Mouse (Mus musculus) limb, embryonic 10.5 days (tissue): Measurements from ENCODE around the gene Trim6. TPM values are rescaled to one million over a fixed set of nuclear protein-coding genes. Genes with fewer than 3 reads are reported as not detected.

Experiments
- DNase-seq: peaks from one replicate; pipeline ENCODE4 v3.0.0-alpha.2; 2017; ENCODE audit warnings: low spot score
- H3K27ac ChIP-seq: fragments of 300-500 bp; sonication (generic); 2 replicates; pipeline ENCODE4 v1.5.1; 2016; ENCODE audit warnings: mild to moderate bottlenecking
- H3K27me3 ChIP-seq: fragments of 300-500 bp; sonication (generic); 2 replicates; pipeline ENCODE4 v1.6.1; 2016; ENCODE audit warnings: low read depth, mild to moderate bottlenecking; ENCODE audit not compliant: poor library complexity, severe bottlenecking
- H3K36me3 ChIP-seq: fragments of 300-500 bp; sonication (generic); 2 replicates; pipeline ENCODE4 v1.6.1; 2016; ENCODE audit warnings: mild to moderate bottlenecking, moderate library complexity
- H3K4me1 ChIP-seq: fragments of 300-500 bp; sonication (generic); 2 replicates; pipeline ENCODE4 v1.6.1; 2016
- H3K4me3 ChIP-seq: fragments of 300-500 bp; sonication (generic); 2 replicates; pipeline ENCODE4 v1.5.1; 2016; ENCODE audit warnings: mild to moderate bottlenecking, moderate library complexity
- H3K9me3 ChIP-seq: fragments of 300-500 bp; sonication (generic); replicated peaks from 2 replicates; pipeline ENCODE4 v1.6.1; 2016; ENCODE audit warnings: mild to moderate bottlenecking
- WGBS: fragments of 180-500 bp; shearing (Covaris S2); methylation state at CpG from one replicate; pipeline ENCODE4 v1.1.7; 2016; 5-methylcytosine and 5-hydroxymethylcytosine counted together
- polyA plus RNA-seq: library from polyadenylated mRNA; unstranded; fragments of >200 nt; fragmentation: Nextera tagmentation; extraction: Ambion mirVana; gene quantifications from 2 replicates; pipeline ENCODE4 v1.2.1, GENCODE M21; 2016

The Trim6 gene
- 6.4 and 7.0 TPM in 2 replicates for polyA plus RNA-seq

DNA sequence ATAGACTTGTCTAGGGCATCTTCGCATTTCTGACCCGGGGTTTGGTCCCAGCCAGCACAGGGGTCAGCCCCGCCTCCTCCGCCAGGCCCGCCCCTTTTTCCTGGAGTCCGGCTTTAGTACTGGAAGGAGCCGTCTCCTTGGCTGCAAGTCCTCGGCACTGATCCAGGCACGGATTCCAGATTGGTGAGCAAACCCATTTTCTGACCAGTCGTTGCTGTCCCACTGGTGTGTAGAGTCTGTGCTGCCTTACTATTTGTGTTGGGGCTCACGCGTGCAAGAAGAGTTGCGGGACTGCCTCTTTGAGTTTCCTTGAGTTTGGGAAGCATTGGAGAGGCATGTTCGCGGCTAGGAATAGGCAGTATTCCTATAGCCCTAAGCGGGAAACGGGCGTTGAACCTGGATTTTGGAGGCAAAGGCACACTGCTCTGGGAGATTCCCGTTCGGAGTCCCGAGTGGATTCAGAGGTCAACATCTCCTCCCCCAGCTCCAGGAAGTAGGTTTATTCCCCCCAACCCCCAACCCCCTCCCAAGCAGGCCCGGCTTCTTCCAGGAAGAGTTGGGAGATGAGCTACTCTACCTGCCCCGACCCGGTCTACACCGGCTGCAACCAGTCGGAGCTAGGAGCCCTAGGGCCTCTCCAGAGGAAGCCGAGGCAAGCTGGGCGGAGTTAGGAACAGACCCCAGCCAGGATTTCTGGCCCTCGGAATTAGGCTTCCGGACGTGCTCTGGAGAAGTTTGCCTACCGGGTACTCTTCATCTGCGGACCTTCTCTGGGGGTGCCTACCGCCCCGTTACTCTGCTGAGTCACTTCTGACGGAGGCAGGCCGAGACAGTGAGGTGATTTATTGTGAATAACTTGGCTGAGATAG, at the start of gene Trim6:
TSS of gene Trim6 (plus strand) at position 93 of the 869 bp plus-strand sequence.
- peaks cover 9% of the 10 kb centered on the region; the same call in 1 of the 2 replicates for H3K4me1 ChIP-seq
- WGBS = 2% methylated on average over 37 of the region's 37 CpGs
- peak; percentile 80 for DNase-seq
- no peaks in the 10 kb centered on the region for H3K27me3 ChIP-seq
- peak within 1 kb of the TSS; percentile 58 for H3K4me3 ChIP-seq
- no peaks in the 10 kb centered on the region for H3K36me3 ChIP-seq
- peak within 1 kb of the TSS; percentile 82 for H3K27ac ChIP-seq
- no peaks in the 10 kb centered on the region for H3K9me3 ChIP-seq

DNA sequence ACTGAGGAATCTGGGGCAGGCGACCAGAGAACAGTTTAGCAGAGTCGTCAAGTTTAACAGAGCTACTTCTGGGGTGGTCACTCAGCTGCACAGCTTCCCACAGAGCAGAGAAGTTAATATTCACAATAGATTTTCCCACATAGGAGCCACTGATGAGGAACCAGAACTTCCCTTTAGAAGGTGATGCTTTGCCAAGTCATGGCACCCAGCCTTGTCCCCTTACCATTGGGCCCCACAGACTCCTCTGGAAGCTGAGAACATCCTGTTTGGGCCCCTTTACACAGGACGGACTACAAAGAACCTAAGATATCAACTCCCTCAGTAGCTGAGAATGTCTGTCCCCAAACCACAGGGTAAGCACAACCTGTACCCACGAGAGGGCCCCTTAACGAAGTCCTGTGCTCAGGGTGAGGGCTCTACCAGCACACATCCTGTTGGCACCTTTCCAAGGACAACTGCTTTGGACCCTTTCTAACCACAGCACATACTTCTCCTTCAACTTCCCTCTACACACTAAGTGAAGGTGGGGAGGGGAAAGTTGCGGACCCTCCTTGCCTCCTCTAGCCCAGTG, 48.9 kb upstream of the Trim6 start:
- DNase-seq = no peak
- no peaks in the 10 kb centered on the region for H3K4me1 ChIP-seq
- no peaks in the 10 kb centered on the region for H3K27me3 ChIP-seq
- H3K4me3 ChIP-seq = no peak overlapping the region
- WGBS = 82% methylated on average over 6 of the region's 6 CpGs
- H3K36me3 ChIP-seq = no peaks in the 10 kb centered on the region
- H3K27ac ChIP-seq = no peak overlapping the region
- H3K9me3 ChIP-seq = no peaks in the 10 kb centered on the region

- H3K9me3 ChIP-seq = no peaks in the 10 kb centered on the region
- 92% methylated on average over 1 of the region's 1 CpGs for WGBS
- no peak overlapping the region for H3K4me3 ChIP-seq
- no peaks in the 10 kb centered on the region for H3K4me1 ChIP-seq
- no peaks in the 10 kb centered on the region for H3K36me3 ChIP-seq
- H3K27ac ChIP-seq = no peak overlapping the region
- DNase-seq = no peak
- no peaks in the 10 kb centered on the region for H3K27me3 ChIP-seq
Measured at GRCm38 (mm10) chr7:104175085-104175484, 43.5 kb upstream of the Trim6 start.

- Histone ChIP-seq H3K4me1 (no peaks in the 10 kb centered on the region), H3K4me3 (no peak overlapping the region), H3K36me3 (no peaks in the 10 kb centered on the region), H3K27ac (no peak overlapping the region), H3K27me3 (no peaks in the 10 kb centered on the region), H3K9me3 (no peaks in the 10 kb centered on the region)
- no peak for DNase-seq
- WGBS = 83% methylated on average over 5 of the region's 5 CpGs
Measured at GRCm38 (mm10) chr7:104178422-104179054, 40.1 kb upstream of the Trim6 start.

- H3K27ac ChIP-seq = no peak overlapping the region
- DNase-seq = no peak
- H3K27me3 ChIP-seq = no peaks in the 10 kb centered on the region
- H3K9me3 ChIP-seq = no peaks in the 10 kb centered on the region
- no peak overlapping the region for H3K4me3 ChIP-seq
- H3K4me1 ChIP-seq = no peaks in the 10 kb centered on the region
- 90% methylated on average over 1 of the region's 1 CpGs for WGBS
- H3K36me3 ChIP-seq = no peaks in the 10 kb centered on the region
Measured at GRCm38 (mm10) chr7:104179074-104179473, 39.5 kb upstream of the Trim6 start.

GRCm38 (mm10) chr7:104183292-104183691, 35.3 kb upstream of the Trim6 start, which contains the start of gene Olfr648:
Gene Olfr648, minus strand, starts transcription at chr7:104183392.
- Histone ChIP-seq H3K4me3 (no peak within 1 kb of the TSS), H3K27ac (no peak within 1 kb of the TSS), H3K36me3 (no peaks in the 10 kb centered on the region), H3K4me1 (no peaks in the 10 kb centered on the region), H3K9me3 (no peaks in the 10 kb centered on the region), H3K27me3 (no peaks in the 10 kb centered on the region)
- 85% methylated on average over 2 of the region's 2 CpGs for WGBS
- DNase-seq = no peak

DNA sequence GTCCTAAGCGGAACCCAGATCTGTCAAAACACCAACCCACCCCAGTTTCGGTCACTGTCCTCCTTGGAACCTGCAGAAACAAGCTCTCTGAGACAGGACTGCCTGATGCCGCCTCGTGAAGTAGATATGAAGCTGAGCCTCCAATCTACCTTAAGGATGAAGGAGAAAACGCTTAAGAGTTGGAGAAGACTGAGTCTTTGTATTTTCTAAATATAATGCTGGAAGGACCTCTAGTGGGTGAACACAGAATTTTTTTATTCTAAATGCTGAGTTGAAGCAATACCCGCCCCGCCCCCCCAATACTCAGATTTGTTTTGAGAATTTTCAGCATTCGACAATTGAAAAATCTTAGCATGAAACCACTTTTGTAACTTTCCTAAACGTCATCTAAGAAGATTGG, 27.3 kb upstream of the Trim6 start:
- no peaks in the 10 kb centered on the region for H3K36me3 ChIP-seq
- no peak overlapping the region for H3K27ac ChIP-seq
- WGBS = 58% methylated on average over 9 of the region's 9 CpGs
- DNase-seq = no peak
- no peaks in the 10 kb centered on the region for H3K4me1 ChIP-seq
- no peak overlapping the region for H3K4me3 ChIP-seq
- H3K27me3 ChIP-seq = no peaks in the 10 kb centered on the region
- H3K9me3 ChIP-seq = no peaks in the 10 kb centered on the region

DNA sequence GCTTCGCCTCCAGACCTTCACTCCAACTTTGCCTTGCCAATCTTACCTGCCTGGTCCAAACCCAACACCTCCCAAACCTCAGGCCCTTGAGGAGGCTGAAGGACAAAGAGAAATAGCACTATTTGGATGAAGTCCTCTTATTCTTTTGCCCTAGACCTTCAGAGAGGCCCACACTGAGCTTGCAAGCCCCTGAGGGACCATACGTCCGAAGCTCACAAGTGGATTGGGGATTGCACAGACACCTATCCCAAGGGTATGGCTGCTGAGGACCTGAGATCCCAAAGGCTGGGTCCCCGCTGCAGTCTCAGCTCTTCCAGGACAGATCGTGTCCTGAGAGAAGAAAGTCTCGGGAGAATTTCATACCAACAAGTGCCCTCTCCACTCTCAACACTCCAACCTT, 22.7 kb upstream of the Trim6 start, which contains the start of gene Olfr649:
TSS of gene Olfr649 (minus strand) at position 101 of the 400 bp plus-strand sequence.
- Histone ChIP-seq H3K36me3 (no peaks in the 10 kb centered on the region), H3K4me1 (no peaks in the 10 kb centered on the region), H3K9me3 (no peaks in the 10 kb centered on the region), H3K4me3 (no peak within 1 kb of the TSS), H3K27ac (no peak within 1 kb of the TSS), H3K27me3 (no peaks in the 10 kb centered on the region)
- 85% methylated on average over 6 of the region's 6 CpGs for WGBS
- DNase-seq = no peak

GRCm38 (mm10) chr7:104199822-104200221, 18.8 kb upstream of the Trim6 start:
- H3K27ac ChIP-seq = no peak overlapping the region
- peak; percentile 69 for DNase-seq
- H3K27me3 ChIP-seq = no peaks in the 10 kb centered on the region
- WGBS = 4% methylated on average over 5 of the region's 5 CpGs
- no peak overlapping the region for H3K4me3 ChIP-seq
- H3K36me3 ChIP-seq = no peaks in the 10 kb centered on the region
- no peaks in the 10 kb centered on the region for H3K4me1 ChIP-seq
- H3K9me3 ChIP-seq = no peaks in the 10 kb centered on the region

GRCm38 (mm10) chr7:104206197-104206596, 12.4 kb upstream of the Trim6 start:
- Histone ChIP-seq H3K27me3 (no peaks in the 10 kb centered on the region), H3K4me3 (no peak overlapping the region), H3K4me1 (no peaks in the 10 kb centered on the region), H3K36me3 (no peaks in the 10 kb centered on the region), H3K9me3 (no peaks in the 10 kb centered on the region), H3K27ac (no peak overlapping the region)
- DNase-seq = no peak
- 94% methylated on average over 7 of the region's 7 CpGs for WGBS

GRCm38 (mm10) chr7:104216011-104216535, 2.5 kb upstream of the Trim6 start:
- DNase-seq = no peak
- Histone ChIP-seq H3K4me1 (peaks cover 9% of the 10 kb centered on the region; the same call in 1 of the 2 replicates), H3K36me3 (no peaks in the 10 kb centered on the region), H3K4me3 (no peak overlapping the region), H3K27me3 (no peaks in the 10 kb centered on the region), H3K27ac (no peak overlapping the region), H3K9me3 (no peaks in the 10 kb centered on the region)
- WGBS = 52% methylated on average over 1 of the region's 1 CpGs

- 72% methylated on average over 2 of the region's 2 CpGs for WGBS
- H3K4me1 ChIP-seq = peaks cover 9% of the 10 kb centered on the region; the same call in 1 of the 2 replicates
- H3K36me3 ChIP-seq = no peaks in the 10 kb centered on the region
- no peak for DNase-seq
- H3K9me3 ChIP-seq = no peaks in the 10 kb centered on the region
- H3K27me3 ChIP-seq = no peaks in the 10 kb centered on the region
- H3K4me3 ChIP-seq = no peak overlapping the region
- H3K27ac ChIP-seq = no peak overlapping the region
Measured at GRCm38 (mm10) chr7:104217881-104218280, 712 bp upstream of the Trim6 start.

GRCm38 (mm10) chr7:104231203-104231602, 12.6 kb downstream of the Trim6 start:
- H3K27ac ChIP-seq = no peak overlapping the region
- WGBS = 39% methylated on average over 2 of the region's 2 CpGs
- H3K9me3 ChIP-seq = no peaks in the 10 kb centered on the region
- H3K27me3 ChIP-seq = no peaks in the 10 kb centered on the region
- H3K4me1 ChIP-seq = no peaks in the 10 kb centered on the region
- peaks cover 2% of the 10 kb centered on the region; the same call in 1 of the 2 replicates for H3K36me3 ChIP-seq
- peak; percentile 39 for DNase-seq
- no peak overlapping the region for H3K4me3 ChIP-seq
